Mouse (Mus musculus) adrenal gland, postnatal 25 days (tissue): ENCODE data around the gene Hmmr. TPM values are rescaled to one million over a fixed set of nuclear protein-coding genes. Genes with fewer than 3 reads are reported as not detected.
A peak's percentile ranks its signal among the peaks of the same experiment; 100 is the strongest.
"Not testable (repeated sequence)": the region's sequence is repeated elsewhere in the genome, so short reads cannot be mapped to it uniquely, and the experiment has no call there.

Experiments
- DNase-seq: peaks from one replicate; pipeline ENCODE4 v3.0.0; 2021; ENCODE audit warnings: mixed read lengths
- long read RNA-seq: library from polyadenylated mRNA; stranded (forward); transcript quantifications from one replicate; pipeline ENCODE4 v2.0.0, GENCODE M21; 2021
- total RNA-seq: library from RNA; stranded (reverse); gene quantifications from 2 replicates; pipeline ENCODE4 v1.2.3, GENCODE M21; 2021

The Hmmr gene
- total RNA-seq, result 3.6 and 5.4 TPM in 2 replicates
- long read RNA-seq, partial matches to known transcripts, result 6 of 12 reads
- long read RNA-seq, other reads (novel, unspliced or antisense), result 5 of 12 reads

DNA sequence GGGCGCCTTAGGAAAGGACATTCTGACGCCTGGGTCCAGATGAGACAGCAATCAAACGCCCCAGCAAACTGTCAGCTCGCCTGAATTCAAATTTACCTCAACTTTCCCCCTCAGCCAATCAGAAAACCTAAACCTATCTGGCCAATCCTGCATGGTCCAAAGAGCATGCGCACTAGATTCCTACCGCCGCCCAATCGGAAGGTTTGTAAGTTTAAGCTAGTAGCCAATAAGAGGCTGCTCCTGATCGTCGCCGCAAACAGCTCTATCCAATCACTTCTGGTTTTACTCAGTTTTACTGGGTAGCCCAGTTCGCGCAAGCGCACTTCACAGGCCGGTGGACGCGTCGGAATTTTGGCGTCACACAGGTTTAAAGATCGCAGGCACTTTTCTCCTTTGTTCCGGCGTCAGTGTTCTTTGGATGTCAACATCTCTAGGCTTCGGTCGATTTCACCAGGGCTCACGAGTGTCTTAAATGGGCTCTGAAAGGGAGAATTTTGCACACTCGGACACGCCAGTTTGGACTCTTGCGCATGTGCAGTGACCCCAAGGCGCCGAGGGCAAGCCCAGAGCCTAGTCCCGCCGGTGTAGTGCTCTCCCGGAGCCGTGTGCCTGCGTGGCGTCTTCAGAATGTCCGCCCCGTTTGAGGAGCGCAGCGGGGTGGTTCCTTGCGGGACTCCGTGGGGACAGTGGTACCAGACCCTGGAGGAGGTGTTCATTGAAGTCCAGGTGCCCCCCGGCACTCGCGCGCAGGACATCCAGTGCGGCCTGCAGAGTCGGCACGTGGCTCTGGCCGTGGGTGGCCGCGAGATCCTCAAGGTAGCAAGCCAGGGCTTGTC is at the start of gene Hmmr, which contains the start of gene Nudcd2:
Gene Hmmr, minus strand, starts transcription at position 84 of the 836 bp plus-strand sequence.
Gene Nudcd2, plus strand, starts transcription at position 329 of the 836 bp plus-strand sequence.
- DNase-seq, result peak; percentile 84

DNA sequence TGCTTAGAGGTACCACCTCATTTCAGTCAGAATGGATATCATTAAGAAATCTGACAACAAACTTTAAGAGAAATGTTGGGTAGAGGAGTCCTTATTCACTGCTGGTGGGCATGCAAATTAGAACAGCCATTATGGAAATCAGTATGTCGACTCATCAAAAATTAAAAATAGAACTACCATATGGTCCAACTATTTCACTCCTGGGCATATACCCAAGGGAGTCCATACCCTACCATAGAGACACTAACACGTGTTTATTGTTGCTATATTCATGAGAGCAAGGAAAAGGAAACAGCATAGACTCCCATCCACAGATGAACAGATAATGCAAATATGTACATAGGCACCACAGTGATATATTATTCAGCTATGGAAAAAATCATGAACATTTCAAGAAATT is 48.6 kb upstream of the Hmmr start:
- DNase-seq, result no peak

DNA sequence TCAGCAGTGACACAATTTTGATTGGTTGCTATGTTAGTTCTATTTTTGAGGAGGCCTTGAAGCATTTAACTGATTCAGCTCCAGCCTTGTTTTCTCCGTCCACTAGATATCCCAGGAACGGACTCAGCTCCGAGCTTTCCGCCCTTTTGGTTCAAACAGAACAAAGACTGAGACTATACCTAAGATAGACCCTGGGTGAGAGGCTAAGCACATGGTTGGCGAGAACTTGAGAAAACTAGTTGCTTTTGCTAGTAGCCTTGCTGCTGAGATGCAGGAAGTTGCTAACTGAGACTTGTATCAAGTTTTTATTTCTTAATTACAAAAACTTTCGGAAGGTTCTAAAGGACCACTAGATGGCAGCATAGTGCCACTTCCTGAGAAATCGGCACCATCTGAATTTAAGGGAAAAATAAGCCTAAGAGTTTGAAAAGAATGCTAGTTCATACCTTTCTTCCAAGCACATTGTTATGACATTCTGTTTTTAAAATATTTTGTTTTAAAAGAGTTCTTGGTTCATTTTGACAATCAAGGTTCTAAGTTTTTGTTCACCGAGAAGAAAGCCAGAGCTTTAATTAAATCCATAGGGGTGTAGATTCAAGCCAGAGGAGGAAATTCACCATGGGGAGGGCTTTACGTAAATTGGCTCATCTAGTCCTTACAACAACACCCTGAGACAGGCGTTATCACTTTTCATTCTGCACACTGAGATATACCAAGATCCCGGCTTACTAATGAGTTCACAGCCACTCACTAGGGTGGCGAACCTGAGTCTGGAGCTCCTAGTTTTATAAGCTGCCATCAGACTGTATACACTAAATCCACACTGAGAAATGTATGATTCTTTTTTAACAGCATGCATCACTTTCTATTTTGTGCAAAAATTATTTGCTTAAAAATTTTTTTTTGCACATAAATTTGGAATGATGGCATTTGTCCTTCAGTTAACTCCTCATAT is 42.4 kb upstream of the Hmmr start:
- DNase-seq, result no peak

GRCm38 (mm10) chr11:40764690-40765089 is 31.5 kb upstream of the Hmmr start:
- no peak for DNase-seq

- no peak for DNase-seq
These were observed 30.2 kb upstream of the Hmmr start for GRCm38 (mm10) chr11:40763395-40763794.

DNA sequence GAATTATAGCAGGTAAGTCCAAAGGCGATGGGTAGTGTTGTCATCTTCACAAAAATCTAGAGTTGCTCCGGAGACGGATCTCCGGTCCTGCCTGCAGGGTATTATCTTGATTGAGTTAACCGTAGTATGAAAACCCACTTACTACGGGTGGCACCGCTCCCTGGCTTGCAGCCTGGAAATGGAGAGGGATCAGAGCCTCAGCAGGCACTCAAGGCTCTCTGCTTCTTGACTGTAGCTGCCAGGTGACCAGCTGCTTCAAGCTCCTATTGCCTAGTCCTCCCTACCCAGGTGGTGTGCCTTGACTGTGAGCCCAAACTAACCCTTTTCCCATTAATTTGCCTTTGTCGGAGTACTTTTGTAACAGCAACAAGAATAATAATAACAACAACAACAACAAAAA is 26.7 kb upstream of the Hmmr start:
- no peak for DNase-seq

- DNase-seq, result no peak
These were observed 22.7 kb upstream of the Hmmr start for GRCm38 (mm10) chr11:40755968-40756367.

GRCm38 (mm10) chr11:40755109-40755627 is 21.9 kb upstream of the Hmmr start, which contains the start of gene Ccng1:
TSS of gene Ccng1 (minus strand) at chr11:40755311.
- peak; percentile 91 for DNase-seq

DNA sequence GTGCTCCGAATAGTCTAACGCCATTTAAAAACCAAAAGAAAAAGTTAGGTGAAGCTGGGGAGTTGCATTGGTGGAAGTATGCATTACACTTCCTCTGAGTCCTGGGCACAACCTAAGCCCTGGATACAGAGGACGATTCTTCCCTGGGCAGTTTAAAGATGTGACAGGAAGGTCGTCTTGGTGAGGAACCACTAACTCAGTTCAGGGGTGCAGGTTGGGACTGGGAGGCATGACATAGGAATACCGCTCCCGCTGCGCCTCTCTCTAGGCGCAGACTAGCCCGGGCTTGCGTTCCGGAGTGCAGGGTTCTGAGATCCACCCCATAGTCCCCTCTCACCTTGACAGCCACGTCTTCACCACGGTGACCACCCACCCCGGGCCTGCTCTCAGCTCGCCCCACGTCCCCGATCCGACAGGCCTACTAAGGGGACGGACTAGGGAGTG is 21.5 kb upstream of the Hmmr start:
- no peak for DNase-seq

DNA sequence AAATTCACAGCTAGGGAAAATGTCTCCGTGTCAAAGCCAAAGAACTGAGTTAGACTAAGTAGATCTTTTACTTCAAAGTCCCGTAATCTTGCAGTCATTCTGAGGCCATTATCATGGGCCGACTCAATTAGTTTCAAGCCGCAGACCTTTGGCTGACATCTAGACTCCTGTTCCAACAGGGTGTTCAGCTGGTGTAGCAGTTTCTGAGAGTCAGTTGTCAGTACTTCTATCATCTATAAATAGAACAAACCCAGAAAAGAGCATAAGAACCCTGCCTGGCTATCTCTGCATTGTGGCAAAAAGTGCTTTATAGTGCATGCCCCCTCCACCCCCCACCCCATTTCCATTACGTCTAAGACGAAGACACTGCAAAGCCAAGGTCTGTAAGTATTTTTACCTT is 20.6 kb upstream of the Hmmr start:
- no peak for DNase-seq

DNA sequence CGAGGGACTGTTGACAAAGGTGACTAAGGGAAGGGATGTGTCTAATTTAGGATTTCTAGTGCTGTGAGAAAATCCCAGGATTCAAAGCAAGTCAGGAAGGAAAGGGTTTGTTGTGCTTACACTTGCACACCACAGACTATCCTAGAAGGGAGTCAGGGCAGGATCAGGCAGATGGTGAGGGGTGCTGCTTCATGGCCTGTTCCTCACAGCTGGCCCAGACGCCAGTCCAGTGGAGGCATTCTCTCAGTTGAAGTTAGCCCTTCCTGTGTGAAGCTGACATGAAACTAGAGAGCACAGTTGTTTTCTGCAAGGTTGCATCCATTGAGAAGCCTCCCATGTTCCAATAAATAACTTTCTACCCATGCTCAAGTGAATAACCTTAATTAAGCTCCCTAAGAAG is 14.5 kb upstream of the Hmmr start:
- no peak for DNase-seq

DNA sequence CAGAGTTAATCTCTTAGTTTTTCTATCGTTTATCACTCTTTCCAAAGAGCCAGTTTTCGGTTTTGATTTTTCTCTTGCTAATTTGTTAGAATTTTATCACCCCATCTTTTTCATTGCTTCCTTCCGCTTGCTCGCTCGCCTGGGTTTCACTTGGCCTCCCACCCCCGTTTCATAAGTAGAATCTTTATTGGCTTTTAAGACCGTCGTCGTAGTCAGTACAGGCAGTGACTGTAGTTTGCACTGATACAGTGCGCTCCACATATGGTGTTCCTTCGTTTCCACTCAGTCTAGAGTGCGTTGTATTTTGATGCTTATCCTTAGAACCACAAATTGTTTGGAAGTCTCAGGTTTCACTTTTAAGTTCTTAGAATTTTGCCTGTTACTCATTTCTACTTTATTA is 13.1 kb upstream of the Hmmr start:
- DNase-seq, result no peak

- DNase-seq, result no peak
These were observed 11.1 kb upstream of the Hmmr start for GRCm38 (mm10) chr11:40744348-40744747.

- DNase-seq, result no peak
These were observed 8.5 kb upstream of the Hmmr start for GRCm38 (mm10) chr11:40741605-40742262.

DNA sequence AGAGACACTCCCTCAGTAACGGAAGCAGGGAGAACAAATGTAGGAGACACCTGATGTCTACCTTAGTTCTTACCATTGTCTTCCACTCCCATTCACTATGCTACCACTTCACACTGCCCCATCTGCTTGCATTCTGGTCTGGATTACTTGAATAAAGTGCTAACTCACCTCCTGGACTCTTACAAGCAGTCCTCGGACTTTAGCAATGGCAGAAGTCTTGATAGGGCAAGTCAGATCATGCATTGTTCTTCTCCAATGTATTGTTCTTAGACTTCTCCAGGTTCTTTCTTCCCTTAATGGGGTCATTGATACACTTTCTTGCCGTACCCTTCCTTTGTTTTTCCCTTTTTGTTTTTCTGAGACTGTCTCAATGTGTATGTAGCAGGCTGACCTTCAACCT is 4.1 kb upstream of the Hmmr start:
- DNase-seq, result no peak

- no peak for DNase-seq
These were observed 1.1 kb upstream of the Hmmr start for GRCm38 (mm10) chr11:40734251-40734752.

GRCm38 (mm10) chr11:40732997-40733338 is 254 bp downstream of the Hmmr start:
- no peak for DNase-seq

GRCm38 (mm10) chr11:40718324-40718723 is 14.9 kb downstream of the Hmmr start:
- no peak for DNase-seq

DNA sequence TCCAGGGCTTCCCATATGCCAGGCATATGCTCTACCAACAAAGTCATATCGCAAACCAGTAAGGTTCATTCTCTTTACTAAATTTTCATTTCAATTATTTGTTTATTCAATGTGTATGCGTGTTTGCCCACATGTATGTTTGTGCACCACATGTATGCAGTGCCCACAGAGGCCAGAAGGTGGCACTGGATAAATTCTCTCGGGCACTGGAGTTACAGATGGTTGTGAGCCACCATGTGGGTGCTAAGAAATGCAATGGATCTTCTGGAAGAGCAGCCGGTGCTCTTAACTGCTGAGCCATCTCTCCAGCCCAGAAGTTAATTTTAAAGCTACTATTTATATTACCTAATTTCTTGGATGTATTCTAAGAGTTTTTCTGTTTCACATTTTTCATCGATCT is 17.7 kb downstream of the Hmmr start:
- no peak for DNase-seq

GRCm38 (mm10) chr11:40713858-40714257 is 19.4 kb downstream of the Hmmr start:
- DNase-seq, result peak; percentile 37

- DNase-seq, result not testable (repeated sequence)
These were observed 23.3 kb downstream of the Hmmr start for GRCm38 (mm10) chr11:40709899-40710298.

DNA sequence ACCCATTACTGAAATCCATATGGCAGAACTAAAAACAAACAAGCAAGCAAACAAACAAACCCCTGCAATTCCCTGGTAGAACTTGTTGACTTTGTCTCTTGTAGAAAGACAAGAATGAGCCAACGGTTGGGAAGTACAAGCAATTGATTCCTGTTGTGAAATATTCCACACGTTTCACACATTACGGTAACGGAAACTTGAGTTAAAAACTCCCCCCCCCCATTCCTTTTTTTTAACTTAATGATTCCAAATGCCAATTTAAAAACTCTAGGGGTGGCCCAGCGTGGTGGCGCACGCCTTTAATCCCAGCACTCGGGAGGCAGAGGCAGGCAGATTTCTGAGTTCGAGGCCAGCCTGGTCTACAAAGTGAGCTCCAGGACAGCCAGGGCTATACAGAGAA is 38.1 kb downstream of the Hmmr start, which contains the start of gene Mat2b:
Gene Mat2b, minus strand, starts transcription at position 101 of the 400 bp plus-strand sequence.
- DNase-seq, result no peak
